Mouse (Mus musculus) left cerebral cortex, adult 9 months (tissue): Measurements from ENCODE around the gene Cntf.
"Not testable (repeated sequence)": the region's sequence is repeated elsewhere in the genome, so short reads cannot be mapped to it uniquely, and the experiment has no call there.

ENCODE experiments used
- DNase-seq, 2 experiments: peaks; one replicate each; pipeline ENCODE4 v3.0.0; 2022; ENCODE audit warnings: low spot score in 2 of 2

The Cntf gene

GRCm38 (mm10) chr19:12762212-12763130, 3.0 kb downstream of the Cntf start:
- no peak for DNase-seq

GRCm38 (mm10) chr19:12759656-12760055, 5.8 kb downstream of the Cntf start:
- DNase-seq, result peak; percentile 15 to 43

- no peak for DNase-seq
Measured at GRCm38 (mm10) chr19:12758936-12759478, 6.4 kb downstream of the Cntf start.

- DNase-seq, result no peak
Measured at GRCm38 (mm10) chr19:12756286-12756685, 9.1 kb downstream of the Cntf start.

- no peak for DNase-seq
Measured at GRCm38 (mm10) chr19:12731950-12732349, 33.5 kb downstream of the Cntf start.

GRCm38 (mm10) chr19:12731036-12731435, 34.4 kb downstream of the Cntf start:
- no peak for DNase-seq

- DNase-seq, result no peak
Measured at GRCm38 (mm10) chr19:12725851-12726250, 39.6 kb downstream of the Cntf start.

GRCm38 (mm10) chr19:12722308-12722707, 43.1 kb downstream of the Cntf start:
- peak in 1 of 2 experiments; percentile 2 for DNase-seq

- not testable (repeated sequence) for DNase-seq
Measured at GRCm38 (mm10) chr19:12721596-12721995, 43.8 kb downstream of the Cntf start.

- not testable (repeated sequence) for DNase-seq
Measured at GRCm38 (mm10) chr19:12720919-12721318, 44.5 kb downstream of the Cntf start.

- DNase-seq, result no peak
Measured at GRCm38 (mm10) chr19:12720463-12720862, 45.0 kb downstream of the Cntf start.

- no peak for DNase-seq
Measured at GRCm38 (mm10) chr19:12719189-12719588, 46.2 kb downstream of the Cntf start.
